Mouse (Mus musculus) gastrocnemius, adult 2 months (tissue): ENCODE measurements at regions not wholly inside any gene's neighbourhood (a gene's known extent, or its start where the extent isn't known, plus 50 kb on each side); places are given as distances from the start of the nearest gene placed in this dataset.
"Not testable (repeated sequence)": the region's sequence is repeated elsewhere in the genome, so short reads cannot be mapped to it uniquely, and the experiment has no call there.

ENCODE experiments used
- DNase-seq: peaks from one replicate; pipeline ENCODE4 v3.0.0; 2022
- H3K27ac ChIP-seq: fragments of 200-600 bp; 2 replicates; pipeline ENCODE4 v1.8.1; 2022; ENCODE audit warnings: mild to moderate bottlenecking
- H3K4me3 ChIP-seq: fragments of 200-600 bp; 2 replicates; pipeline ENCODE4 v1.8.1; 2022; ENCODE audit warnings: mild to moderate bottlenecking, moderate library complexity
- CTCF ChIP-seq: fragments of 200-600 bp; IDR thresholded peaks from 2 replicates; pipeline ENCODE4 v1.8.1; 2022; ENCODE audit warnings: antibody characterized with exemption, mild to moderate bottlenecking, moderate library complexity
- intact Hi-C: fragments of 180-260 bp; cut with DNase I; formaldehyde crosslinking; loops from one replicate; pipeline ENCODE4 v1.15.1; 2025

DNA sequence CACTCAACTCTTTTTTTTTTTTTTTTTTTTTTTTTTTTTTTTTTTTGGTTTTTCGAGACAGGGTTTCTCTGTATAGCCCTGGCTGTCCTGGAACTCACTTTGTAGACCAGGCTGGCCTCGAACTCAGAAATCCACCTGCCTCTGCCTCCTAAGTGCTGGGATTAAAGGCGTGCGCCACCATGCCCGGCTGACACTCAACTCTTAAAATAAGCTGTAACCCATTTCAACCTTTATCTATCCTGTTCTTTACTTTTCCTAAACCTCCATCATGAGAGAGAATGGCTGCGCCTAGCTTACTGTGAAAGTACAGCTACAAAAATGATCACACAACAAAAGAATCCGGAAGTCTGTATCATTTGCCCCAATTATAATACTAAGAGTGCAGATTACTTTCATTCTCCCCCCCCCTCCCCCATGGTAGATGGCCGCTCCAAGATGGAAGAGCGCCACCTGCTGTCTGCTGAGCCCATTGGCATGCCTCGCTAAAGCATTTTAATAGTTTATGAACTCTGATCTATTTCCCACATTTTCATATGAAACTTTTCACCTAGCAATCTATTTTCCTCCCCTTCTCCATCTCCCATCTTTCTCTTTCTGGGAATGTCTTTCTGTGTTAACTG, 89.2 kb upstream of the Enpep start:
- not testable (repeated sequence) for H3K27ac ChIP-seq, H3K4me3 ChIP-seq
- intact Hi-C loops: loop anchor here (1.0 to 5.0 kb wide), 2 partner anchors 113 to 266 kb away; no protein-coding TSS in a partner anchor
- peak; percentile 52 for DNase-seq
- TF ChIP-seq CTCF: peak; percentile 80

DNA sequence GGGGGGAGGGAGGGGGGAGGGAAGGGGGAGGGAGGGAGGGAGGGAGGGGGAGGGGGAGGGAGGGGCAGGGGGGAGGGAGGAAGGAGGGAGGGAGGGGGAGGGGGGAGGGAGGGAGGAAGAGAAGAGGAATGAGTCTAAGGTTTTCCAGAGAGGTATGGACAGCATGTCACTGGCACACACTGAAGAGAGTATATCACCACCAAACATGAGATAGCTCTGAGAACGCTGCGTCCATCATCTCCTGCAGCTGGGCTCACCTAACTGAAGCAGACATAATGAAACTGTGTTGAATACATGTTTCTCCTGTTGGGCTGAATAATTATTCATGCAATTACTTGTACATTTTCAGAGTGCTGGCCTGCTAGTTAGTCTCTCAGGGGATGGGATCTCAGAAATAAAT, 96.2 kb upstream of the Enpep start:
- no peak for TF ChIP-seq CTCF
- no peak for DNase-seq
- H3K4me3 ChIP-seq: no peak overlapping the region
- intact Hi-C loops: no loop called here
- no peak overlapping the region for H3K27ac ChIP-seq

DNA sequence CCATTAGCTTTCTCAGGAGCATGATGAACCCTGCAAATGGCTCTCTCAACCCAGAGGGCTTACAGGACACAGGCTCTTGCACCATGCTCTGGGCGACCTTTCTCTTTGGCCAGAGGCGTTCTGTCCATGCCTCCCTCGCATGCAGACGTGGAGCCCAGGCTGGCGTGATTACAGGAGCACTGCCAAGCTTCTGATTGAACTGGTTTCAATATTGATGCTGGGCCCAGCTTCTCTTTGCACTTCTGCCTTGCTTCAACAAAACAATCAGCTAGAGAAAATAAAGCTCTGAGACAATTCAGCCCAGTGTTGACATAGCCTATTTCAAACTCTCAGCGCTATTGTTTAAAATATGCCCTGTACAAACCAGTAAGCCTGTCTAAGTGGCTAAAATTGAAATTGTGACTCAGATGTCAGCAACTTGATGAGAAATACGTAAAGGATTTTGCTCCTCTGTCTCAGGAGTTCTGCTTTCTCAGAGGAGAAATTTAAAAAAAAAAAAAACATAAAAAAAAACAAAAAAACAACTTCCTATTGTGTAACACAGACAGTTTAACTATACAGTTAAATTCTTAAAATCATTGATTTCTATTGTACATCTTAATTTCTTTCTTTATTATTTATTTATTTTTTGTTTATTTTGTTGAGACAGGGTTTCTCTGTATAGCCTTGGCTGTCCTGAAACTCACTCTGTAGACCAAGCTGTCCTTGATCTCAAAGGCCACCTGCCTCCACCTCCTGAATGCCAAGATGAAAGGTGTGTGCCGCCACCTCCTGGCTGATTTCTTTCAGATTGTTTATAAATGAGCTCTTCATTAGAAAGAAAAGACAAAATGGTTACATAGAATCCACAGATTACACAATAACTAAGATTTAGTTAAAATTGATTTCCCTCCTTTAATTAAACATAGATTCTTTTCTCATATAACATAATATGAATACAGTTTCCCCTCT, 96.9 kb upstream of the Enpep start:
- Histone ChIP-seq H3K27ac (no peak overlapping the region), H3K4me3 (no peak overlapping the region)
- DNase-seq: peak; percentile 30
- TF ChIP-seq CTCF: peak; percentile 6; the same call in 1 of the 2 replicates
- intact Hi-C loops: no loop called here

DNA sequence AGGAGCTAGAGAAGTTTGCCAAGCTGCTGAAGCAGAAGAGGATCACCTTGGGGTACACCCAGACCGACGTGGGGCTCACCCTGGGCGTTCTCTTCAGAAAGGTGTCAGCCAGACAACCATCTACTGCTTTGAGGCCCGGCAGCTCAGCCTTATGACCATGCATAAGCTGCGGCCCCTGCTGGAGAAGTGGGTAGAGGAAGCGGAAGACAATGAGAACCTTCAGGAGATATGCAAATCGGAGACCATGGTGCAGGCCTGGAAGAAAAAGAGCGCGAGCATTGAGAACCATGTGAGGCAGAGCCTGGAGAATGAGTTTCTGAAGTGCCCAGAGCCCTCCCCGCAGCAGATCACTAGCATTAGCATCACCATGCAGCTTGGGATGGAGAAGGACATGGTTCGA, 98.1 kb upstream of the Elovl6 start:
- Histone ChIP-seq H3K4me3 (no peak overlapping the region), H3K27ac (no peak overlapping the region)
- TF ChIP-seq CTCF: no peak
- no peak for DNase-seq
- intact Hi-C loops: no loop called here

DNA sequence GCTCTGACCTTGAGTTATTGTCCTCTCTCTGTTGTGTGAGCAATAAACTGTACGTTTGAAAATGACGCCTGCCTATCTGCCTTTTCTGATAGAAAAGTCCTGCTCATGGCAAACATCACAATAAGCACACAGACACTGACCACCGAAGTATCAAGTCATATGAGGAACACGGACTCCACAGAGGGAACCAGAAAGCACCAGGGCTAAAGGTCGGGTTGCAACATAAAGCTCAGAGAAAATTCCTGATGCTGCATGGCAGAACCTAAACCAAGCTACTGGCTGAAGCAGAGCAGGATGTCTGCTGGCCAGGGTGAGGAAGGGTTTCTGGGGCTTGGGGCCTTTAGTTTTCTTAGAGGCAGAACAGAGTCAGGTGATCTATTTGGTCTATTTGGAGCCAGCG, 94.5 kb upstream of the Elovl6 start:
- H3K4me3 ChIP-seq: no peak overlapping the region
- H3K27ac ChIP-seq: no peak overlapping the region
- TF ChIP-seq CTCF: no peak
- intact Hi-C loops: no loop called here
- DNase-seq: no peak

DNA sequence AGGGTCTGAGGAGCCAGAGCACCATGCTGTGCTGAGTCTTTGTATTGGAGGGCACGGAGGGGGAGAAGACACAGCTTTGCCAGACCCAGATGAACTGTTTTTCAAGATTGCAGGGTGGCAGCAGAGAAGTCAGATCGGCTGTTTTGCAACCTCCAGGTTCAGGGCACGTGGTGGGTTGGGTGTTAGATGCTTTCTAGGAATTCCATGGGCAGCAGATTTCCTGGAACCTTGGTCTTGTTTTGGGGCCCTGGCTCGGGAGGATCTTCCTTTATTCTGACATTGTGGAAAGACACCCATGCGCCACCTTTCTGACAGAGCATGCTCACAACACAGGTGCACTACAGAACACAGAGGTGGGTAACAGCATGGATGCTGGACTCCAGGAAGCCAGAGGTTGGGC, 89.4 kb upstream of the Elovl6 start:
- Histone ChIP-seq H3K4me3 (no peak overlapping the region), H3K27ac (no peak overlapping the region)
- intact Hi-C loops: no loop called here
- DNase-seq: no peak
- TF ChIP-seq CTCF: no peak

DNA sequence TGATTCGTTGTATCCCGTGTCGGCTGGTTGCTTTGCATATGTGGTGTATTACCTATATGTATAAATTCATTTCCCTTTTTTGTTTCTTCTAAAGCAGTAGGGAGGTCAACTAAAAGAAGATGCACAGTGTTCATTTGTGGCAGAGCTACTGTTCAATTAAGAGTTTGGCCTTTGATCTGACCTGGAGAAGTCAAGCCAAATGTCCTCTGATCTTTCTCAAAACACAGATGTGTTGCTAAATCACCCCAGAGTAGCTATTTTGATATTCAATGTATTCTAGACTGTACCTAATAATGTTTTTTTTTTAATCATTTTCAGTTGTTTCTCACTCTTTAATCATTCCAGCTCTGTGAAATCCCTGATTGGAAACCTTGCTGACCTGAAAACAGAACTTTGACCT, 87.9 kb upstream of the Elovl6 start:
- Histone ChIP-seq H3K27ac (no peak overlapping the region), H3K4me3 (no peak overlapping the region)
- intact Hi-C loops: no loop called here
- DNase-seq: no peak
- no peak for TF ChIP-seq CTCF

DNA sequence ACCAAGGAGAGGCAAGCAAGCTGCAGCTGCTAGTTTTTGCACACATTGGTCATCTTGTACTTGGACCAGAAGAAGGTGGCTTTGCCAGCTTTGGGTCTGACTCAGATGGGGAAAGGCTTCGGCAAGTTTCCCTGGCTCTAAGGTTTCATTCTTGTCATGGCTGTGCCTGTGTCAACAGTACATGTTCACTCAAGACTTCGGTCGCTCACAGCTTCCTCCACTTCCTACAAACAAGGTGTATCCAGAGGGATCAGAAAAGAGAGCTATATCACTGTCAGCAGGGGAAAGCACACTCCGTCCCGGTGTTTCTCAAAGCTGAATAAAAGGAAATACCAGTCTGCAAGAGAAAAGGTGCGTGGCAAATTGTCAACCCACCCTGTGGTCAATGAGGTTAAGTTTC, 86.2 kb upstream of the Elovl6 start:
- H3K4me3 ChIP-seq: no peak overlapping the region
- TF ChIP-seq CTCF: no peak
- no peak overlapping the region for H3K27ac ChIP-seq
- intact Hi-C loops: no loop called here
- DNase-seq: peak; percentile 28

DNA sequence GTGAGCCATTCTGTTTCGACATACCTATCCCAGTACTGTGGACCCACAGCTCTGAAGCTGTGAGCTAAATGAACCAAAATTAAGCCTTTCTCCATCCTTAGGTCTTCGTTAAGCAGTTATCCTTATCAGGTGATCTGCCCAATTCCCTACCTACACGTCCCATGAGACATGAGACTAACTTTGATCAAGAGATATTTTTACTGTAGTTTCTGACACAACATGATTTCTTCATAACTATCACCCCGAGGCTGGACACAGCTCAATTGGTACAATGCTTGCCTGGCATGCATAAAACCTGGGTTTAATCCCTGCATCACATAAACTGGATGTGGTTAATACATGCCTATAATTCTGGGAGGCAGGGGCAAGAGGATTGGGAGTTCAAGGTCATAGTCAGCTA, 82.2 kb upstream of the Elovl6 start:
- no peak for DNase-seq
- Histone ChIP-seq H3K4me3 (no peak overlapping the region), H3K27ac (no peak overlapping the region)
- intact Hi-C loops: no loop called here
- TF ChIP-seq CTCF: no peak

DNA sequence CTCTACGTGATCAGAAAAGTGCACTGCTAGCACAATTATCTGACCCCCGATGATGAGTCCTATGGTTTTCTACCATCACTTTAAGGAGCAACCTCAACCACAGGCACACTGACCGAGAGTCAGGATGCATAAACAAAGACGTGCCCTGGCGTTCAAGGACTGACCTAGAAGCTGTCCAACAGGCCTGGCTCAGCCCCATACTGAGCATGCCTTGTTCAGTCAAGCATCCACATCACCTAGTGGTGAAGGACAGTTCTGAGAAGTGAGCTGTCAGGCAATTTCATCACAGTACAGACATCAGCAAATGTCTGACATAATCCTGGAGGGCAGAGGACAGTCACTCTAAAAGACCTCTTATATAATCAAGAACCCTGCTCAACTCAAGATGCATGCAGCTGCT, 81.5 kb upstream of the Elovl6 start:
- intact Hi-C loops: no loop called here
- H3K4me3 ChIP-seq: no peak overlapping the region
- TF ChIP-seq CTCF: no peak
- no peak for DNase-seq
- H3K27ac ChIP-seq: no peak overlapping the region

DNA sequence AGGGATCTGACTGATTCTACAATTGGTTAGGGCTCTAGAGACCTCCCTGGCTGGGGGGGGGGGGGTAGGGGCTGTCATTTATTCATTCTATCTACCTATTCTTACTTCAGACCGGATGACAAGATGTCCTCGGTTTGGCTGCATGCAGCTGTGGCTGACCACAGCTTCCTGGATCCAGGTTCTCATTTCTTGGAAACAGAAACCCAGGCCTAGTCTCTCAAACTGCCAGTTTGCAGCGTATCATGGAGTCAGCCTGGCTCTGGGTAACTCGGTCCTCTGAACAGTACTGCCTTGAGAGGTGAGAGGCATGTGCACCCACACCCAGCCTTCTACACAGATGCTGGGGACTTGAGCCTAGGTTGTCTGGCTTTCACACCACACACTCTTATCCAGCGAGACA, 62.1 kb upstream of the Elovl6 start:
- intact Hi-C loops: no loop called here
- Histone ChIP-seq H3K27ac (no peak overlapping the region), H3K4me3 (no peak overlapping the region)
- DNase-seq: no peak
- TF ChIP-seq CTCF: no peak

DNA sequence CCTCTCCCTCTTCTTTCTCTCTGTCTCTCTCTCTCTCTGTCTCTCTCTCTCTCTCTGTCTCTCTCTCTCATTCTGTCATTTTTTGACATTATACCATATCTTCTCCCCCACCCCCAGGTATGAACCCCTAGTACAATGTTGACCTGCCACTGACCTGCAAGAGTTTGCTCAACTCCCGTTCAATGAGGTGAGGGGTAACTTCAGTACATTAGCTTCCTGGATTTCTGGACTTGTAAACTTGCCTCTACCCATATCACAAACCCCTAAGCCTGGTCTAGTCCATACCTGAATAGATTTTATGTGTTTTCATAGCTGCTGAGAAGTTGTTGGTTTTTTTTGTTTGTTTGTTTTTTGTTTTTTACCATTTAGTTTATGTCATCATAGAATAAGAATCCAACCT, 60.8 kb upstream of the Elovl6 start:
- Histone ChIP-seq H3K4me3 (no peak overlapping the region), H3K27ac (no peak overlapping the region)
- intact Hi-C loops: no loop called here
- no peak for TF ChIP-seq CTCF
- no peak for DNase-seq

DNA sequence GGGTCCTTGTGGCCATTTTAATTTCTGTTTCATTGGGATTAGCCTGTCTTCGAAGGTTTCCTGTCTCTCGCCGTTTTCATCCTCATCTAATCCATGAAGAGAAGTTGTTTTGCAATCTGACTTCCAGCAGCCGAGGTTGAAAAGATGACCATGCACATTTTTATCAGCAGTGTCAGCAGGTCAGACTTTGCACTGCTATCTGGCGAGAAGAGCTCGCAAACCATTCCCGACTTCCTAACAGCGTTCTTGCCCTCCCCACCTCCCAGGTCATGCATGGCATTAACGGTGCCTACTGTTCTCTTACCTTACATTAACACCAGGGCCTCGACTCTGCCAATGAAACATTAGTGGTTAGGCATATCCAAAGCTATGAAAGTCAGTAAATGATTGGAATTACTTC, 60.1 kb upstream of the Elovl6 start:
- no peak for DNase-seq
- intact Hi-C loops: no loop called here
- H3K27ac ChIP-seq: no peak overlapping the region
- no peak for TF ChIP-seq CTCF
- no peak overlapping the region for H3K4me3 ChIP-seq

DNA sequence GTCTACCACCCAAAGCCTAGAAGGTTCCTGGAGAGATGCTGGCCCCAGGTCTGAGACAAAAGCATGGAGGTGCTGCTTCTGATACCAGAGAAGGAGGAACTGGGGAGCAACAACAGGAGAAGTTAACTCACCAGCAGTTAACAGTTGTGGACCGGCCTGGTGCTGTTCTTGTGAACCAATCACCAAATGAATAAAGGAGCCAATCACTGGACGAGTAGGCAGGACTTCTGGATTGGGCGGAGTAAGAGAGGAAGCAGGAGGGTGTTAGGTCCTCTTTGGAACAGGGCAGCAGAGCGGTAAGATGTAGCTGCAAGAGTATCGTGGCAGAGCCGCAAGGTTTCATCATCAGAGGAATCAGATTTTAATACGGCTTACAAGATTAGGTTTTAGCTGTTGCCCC, 57.7 kb upstream of the Elovl6 start:
- no peak for TF ChIP-seq CTCF
- intact Hi-C loops: no loop called here

More for the DNA sequence above, 57.7 kb upstream of the Elovl6 start:
- H3K4me3 ChIP-seq: no peak overlapping the region
- DNase-seq: no peak
- no peak overlapping the region for H3K27ac ChIP-seq
